Mouse (Mus musculus) MEL-GATA-1-ER (cell line): Measurements from ENCODE around the gene Wsb2.
"Not testable (repeated sequence)": the region's sequence is repeated elsewhere in the genome, so short reads cannot be mapped to it uniquely, and the experiment has no call there.

Experiments used
- DNase-seq: peaks from one replicate; pipeline ENCODE4 v3.0.0-alpha.2; 2012; ENCODE audit warnings: low read depth; ENCODE audit errors: extremely low read depth

Wsb2 gene

DNA sequence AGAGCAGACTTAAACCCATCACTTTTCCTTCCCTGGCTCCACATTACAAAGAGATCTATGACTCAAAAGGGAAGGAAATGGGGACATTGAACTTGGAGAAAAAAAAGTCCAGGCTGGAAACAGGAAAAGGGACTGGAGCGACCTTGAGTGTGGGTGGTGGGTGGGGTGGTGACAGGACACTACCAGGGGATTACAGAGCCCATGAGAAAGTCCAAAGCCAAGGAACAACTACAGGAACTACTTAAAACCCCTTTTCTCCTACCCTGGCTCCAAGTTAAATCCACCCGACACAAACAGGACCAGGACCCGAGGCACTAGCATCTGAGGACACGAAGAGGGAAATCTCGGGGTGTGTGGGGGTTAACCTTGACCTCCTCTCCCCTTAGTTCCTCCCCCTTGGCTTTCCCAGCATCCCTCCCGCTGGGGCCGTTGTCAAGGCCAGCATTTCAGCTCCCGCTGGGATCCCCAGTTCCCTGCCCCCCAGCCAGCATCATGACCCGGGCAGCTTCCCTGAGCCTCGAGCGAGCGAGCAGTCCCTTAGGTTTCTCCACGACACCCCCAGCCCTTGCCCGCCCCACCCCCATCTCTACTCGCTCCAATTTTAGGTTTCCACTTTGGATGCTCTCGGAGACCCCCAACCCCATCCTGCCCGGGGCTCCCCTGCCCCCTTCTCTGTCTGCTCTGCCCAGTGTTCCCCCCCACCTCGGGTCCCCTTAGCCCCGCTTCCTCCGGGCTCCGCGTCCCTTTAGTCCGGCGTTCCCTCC lies 557 bp upstream of the Wsb2 start:
- DNase-seq = no peak

GRCm38 (mm10) chr5:117357478-117358247 lies 559 bp downstream of the Wsb2 start:
- peak; percentile 30 for DNase-seq

- DNase-seq = no peak
Measured at GRCm38 (mm10) chr5:117358248-117358630, 1.1 kb downstream of the Wsb2 start.

- peak; percentile 61 for DNase-seq
Measured at GRCm38 (mm10) chr5:117358725-117359124, 1.6 kb downstream of the Wsb2 start.

DNA sequence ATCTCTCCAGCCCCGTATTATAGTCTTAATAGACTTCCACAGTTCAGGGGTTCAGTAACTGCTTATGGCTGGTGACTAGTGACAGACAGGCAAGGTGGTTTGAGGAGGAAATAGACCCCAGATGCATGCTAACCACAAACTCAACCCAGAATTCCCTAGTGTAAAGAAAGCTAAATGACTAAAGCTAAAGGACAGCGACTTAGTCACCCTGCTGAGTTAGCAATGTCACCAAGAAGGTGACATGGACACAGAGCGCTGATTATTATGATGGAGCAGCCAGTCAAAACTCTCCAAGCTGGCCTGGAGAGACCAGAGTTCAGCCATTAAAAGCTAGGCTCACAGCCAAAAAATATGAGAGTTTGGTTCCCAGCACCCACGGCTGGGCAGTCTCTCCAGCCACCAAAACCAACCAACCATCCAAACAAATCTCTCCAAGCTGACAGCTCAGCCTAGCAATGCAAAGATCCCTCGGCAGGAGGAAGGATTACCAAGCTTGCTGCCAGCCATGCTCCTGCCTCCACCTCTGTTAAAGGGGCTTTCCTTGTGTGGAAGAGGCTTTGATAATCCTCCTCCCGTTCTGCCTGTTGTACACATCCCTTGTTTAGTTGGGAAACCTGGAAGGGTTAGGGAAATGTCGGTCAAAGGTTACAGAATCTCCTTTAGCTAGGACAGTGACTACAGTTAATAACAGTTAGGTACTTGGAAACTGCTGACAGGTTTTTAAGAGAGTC lies 2.6 kb downstream of the Wsb2 start:
- DNase-seq = no peak

- no peak for DNase-seq
Measured at GRCm38 (mm10) chr5:117360228-117360515, 3.1 kb downstream of the Wsb2 start.

DNA sequence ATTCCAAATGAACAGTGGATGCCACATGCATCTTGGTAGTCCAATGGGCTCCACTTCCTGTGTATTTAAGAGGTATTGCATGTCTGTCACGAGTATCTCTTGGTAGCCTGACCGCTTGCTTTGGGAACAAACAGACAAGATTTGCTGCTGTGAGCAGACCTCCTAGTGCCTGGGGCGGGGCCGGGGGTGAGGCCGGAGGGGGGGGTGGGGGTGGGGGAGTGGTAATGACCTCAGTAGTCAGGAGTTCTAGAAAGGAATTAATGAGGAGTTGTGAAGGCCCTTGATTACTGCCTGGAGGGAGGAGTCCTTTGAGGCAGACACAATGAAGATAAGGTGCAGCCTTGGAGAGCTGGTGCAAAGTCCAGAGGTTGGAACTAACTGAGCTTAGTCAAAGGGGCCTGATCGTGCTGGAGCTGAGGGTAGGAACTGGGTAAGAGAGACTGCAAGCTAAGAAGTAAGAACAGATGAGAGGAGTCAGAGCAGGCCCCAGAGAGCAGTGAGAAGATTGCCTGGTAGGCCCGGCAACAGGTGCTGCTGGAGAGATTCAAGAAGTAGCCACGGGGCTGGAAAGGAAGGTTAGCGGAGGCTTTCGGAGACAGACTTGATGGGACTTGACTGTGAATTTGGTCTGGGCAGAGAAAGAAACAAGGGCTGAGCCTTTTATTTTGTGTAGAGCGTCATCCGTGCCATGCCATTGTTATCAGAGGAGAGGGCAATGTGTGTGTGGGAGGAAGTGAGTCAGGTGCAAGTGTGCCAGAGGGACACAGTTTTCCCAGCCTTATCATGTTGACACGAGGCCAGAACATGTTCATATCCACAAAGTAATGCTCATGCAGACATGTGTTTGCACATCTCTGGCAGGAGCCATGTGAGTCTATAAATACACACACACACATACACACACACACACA lies 3.8 kb downstream of the Wsb2 start:
- peak; percentile 41 for DNase-seq

GRCm38 (mm10) chr5:117361590-117361989 lies 4.5 kb downstream of the Wsb2 start:
- no peak for DNase-seq

GRCm38 (mm10) chr5:117363066-117363782 lies 6.1 kb downstream of the Wsb2 start:
- no peak for DNase-seq

DNA sequence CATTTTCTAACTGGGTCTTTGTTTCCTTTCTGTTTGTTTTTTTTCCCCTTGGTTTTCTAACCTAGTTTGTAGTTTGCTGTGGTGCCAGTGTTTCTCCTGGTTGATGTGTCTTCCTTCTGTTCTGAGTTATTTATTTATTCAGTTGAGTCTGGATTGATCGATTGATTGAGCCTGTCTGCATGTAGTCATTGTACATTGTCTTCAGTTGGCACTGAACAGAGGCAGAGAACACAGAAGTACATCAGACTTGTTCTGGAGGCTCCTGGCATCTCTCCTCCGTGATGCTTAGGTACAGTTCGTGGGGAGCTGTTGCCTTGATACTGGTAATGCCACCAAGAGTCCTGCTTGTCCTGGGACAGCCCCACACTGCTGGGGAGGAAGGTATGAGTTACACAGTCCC lies 7.7 kb downstream of the Wsb2 start:
- DNase-seq = no peak

- no peak for DNase-seq
Measured at GRCm38 (mm10) chr5:117365904-117366561, 8.9 kb downstream of the Wsb2 start.

GRCm38 (mm10) chr5:117367206-117367605 lies 10.1 kb downstream of the Wsb2 start:
- DNase-seq = no peak

- no peak for DNase-seq
Measured at GRCm38 (mm10) chr5:117370592-117370991, 13.5 kb downstream of the Wsb2 start.

- DNase-seq = no peak
Measured at GRCm38 (mm10) chr5:117373418-117373817, 16.3 kb downstream of the Wsb2 start.

DNA sequence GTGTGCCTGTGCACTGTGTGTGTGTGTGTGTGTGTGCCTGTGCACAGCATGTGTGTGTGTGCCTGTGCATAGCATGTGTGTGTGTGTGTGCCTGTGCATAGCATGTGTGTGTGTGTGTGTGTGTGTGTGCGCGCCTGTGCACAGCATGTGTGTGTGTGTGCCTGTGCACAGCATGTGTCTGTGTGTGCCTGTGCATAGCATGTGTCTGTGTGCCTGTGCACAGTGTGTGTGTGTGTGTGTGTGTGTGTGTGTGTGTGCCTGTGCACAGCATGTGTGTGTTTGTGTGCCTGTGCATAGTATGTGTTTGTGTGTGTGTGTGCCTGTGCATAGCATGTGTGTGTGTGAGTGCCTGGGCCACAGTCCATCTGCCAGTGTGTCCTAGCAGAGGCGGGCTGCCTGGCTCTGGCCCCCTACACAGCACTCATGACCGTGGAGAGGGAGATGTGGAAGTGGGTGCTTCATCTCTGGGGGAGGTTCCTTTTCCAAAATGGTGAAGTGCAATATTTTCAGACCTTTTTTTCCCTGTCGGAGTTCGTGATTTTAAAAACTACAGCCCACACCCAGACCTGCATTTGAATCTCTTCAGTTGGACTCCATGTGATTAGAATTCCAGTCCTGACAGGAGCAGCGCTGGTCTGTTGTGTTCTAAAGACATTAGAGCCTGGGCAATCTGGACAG lies 17.4 kb downstream of the Wsb2 start:
- DNase-seq = no peak

GRCm38 (mm10) chr5:117376331-117376761 lies 19.2 kb downstream of the Wsb2 start:
- no peak for DNase-seq

DNA sequence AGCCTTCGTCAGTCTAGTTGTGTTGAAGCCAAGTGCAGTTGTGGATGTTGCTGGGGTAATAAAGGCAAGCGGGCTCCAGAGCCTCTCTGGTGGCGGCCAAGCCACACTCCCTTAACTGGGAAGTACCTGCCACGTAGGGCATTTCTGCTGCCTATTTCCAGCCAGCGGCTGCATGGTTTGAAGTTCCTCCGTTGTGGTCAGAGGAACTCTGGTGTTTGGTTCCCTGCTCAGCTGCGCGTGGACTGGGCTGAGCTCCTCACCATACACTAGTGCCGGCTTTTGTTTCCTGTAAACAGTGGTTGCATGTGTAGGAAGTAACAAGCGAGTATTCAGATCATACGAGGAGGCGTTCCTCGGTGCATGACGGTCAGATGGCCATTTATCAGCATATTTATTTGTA lies 20.6 kb downstream of the Wsb2 start:
- DNase-seq = not testable (repeated sequence)

GRCm38 (mm10) chr5:117380199-117380598 lies 23.1 kb downstream of the Wsb2 start:
- no peak for DNase-seq

DNA sequence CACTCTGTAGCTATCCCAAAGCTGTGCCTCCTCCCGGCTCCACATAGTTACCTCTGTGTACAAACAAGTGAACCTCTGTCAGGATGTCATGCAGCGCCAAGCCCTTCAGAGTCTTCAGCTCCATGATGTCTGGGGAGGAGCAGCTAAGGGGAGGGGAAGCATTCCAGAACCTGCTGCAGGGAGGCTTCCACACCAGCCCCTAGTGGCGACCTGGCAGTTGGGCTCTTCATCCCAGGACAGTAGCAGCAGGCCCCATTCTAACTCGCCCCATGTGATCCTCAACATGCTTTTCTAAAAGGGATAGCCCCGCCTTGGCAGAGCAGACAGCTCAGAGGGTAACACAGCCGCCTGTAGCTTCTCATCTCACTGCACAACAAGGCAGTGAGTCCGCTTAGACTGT lies 24.7 kb downstream of the Wsb2 start:
- no peak for DNase-seq
